Mouse (Mus musculus) cerebellum, adult 11-12 months (tissue): ENCODE measurements around the gene Mad1l1.

Source experiments
- DNase-seq: peaks from one replicate; pipeline ENCODE4 v3.0.0; 2022

The Mad1l1 gene

GRCm38 (mm10) chr5:140079511-140079910 is 241.8 kb downstream of the Mad1l1 start:
- DNase-seq = no peak

GRCm38 (mm10) chr5:140078406-140078805 is 242.9 kb downstream of the Mad1l1 start:
- no peak for DNase-seq

GRCm38 (mm10) chr5:140076438-140076837 is 244.9 kb downstream of the Mad1l1 start:
- DNase-seq = no peak

- DNase-seq = no peak
Observed at GRCm38 (mm10) chr5:140073671-140074116, 247.7 kb downstream of the Mad1l1 start.

GRCm38 (mm10) chr5:140073148-140073670 is 248.1 kb downstream of the Mad1l1 start:
- no peak for DNase-seq

GRCm38 (mm10) chr5:140068506-140068905 is 252.8 kb downstream of the Mad1l1 start:
- no peak for DNase-seq

GRCm38 (mm10) chr5:140068051-140068450 is 253.3 kb downstream of the Mad1l1 start:
- DNase-seq = no peak

- no peak for DNase-seq
Observed at GRCm38 (mm10) chr5:140066769-140067168, 254.6 kb downstream of the Mad1l1 start.

- no peak for DNase-seq
Observed at GRCm38 (mm10) chr5:140066281-140066680, 255.1 kb downstream of the Mad1l1 start.

- no peak for DNase-seq
Observed at GRCm38 (mm10) chr5:140065281-140065945, 255.9 kb downstream of the Mad1l1 start.

- no peak for DNase-seq
Observed at GRCm38 (mm10) chr5:140064521-140064920, 256.8 kb downstream of the Mad1l1 start.

- DNase-seq = no peak
Observed at GRCm38 (mm10) chr5:140062828-140063227, 258.5 kb downstream of the Mad1l1 start.

- DNase-seq = no peak
Observed at GRCm38 (mm10) chr5:140062316-140062715, 259.0 kb downstream of the Mad1l1 start.

- no peak for DNase-seq
Observed at GRCm38 (mm10) chr5:140061296-140061879, 260.0 kb downstream of the Mad1l1 start.

- no peak for DNase-seq
Observed at GRCm38 (mm10) chr5:140056291-140056690, 265.1 kb downstream of the Mad1l1 start.

GRCm38 (mm10) chr5:140055431-140055830 is 265.9 kb downstream of the Mad1l1 start:
- no peak for DNase-seq

- no peak for DNase-seq
Observed at GRCm38 (mm10) chr5:140053626-140054025, 267.7 kb downstream of the Mad1l1 start.

GRCm38 (mm10) chr5:140052405-140052804 is 268.9 kb downstream of the Mad1l1 start:
- DNase-seq = no peak

- DNase-seq = no peak
Observed at GRCm38 (mm10) chr5:140045453-140045852, 275.9 kb downstream of the Mad1l1 start.

- no peak for DNase-seq
Observed at GRCm38 (mm10) chr5:140043002-140043401, 278.4 kb downstream of the Mad1l1 start.

GRCm38 (mm10) chr5:140042002-140042611 is 279.2 kb downstream of the Mad1l1 start:
- DNase-seq = no peak

GRCm38 (mm10) chr5:140041055-140041454 is 280.3 kb downstream of the Mad1l1 start:
- DNase-seq = no peak

- DNase-seq = no peak
Observed at GRCm38 (mm10) chr5:140037587-140038233, 283.6 kb downstream of the Mad1l1 start.
